Mouse (Mus musculus): ENCODE data around the gene Zfp1. TPM values are rescaled to one million over a fixed set of nuclear protein-coding genes. Genes with fewer than 3 reads are reported as not detected.

The Zfp1 gene
- polyA plus RNA-seq, 1 experiment from 2014 or later: 22.0 TPM

GRCm38 (mm10) chr8:111700740-111701139, 57.5 kb downstream of the Zfp1 start:
- Histone ChIP-seq H3K4me1 (ENCODE audit: insufficient read depth) (no peaks in the 10 kb centered on the region), H3K27ac (ENCODE audit: low read depth) (no peak overlapping the region)
- 83% methylated on average over 5 of the region's 5 CpGs for WGBS

GRCm38 (mm10) chr8:111701380-111701779, 58.2 kb downstream of the Zfp1 start:
- Histone ChIP-seq H3K36me3 (ENCODE audit: insufficient read depth) (no peaks in the 10 kb centered on the region), H3K4me3 (ENCODE audit: low read depth, low read length) (no peak overlapping the region), H3K27ac (ENCODE audit: low read depth) (no peak overlapping the region), H3K9ac (no peak overlapping the region), H3K4me1 (ENCODE audit: insufficient read depth) (no peaks in the 10 kb centered on the region), H3K9me3 (ENCODE audit: low read depth, low read length) (no peaks in the 10 kb centered on the region), H3K27me3 (ENCODE audit: insufficient read depth, low read length) (no peaks in the 10 kb centered on the region), H3K4me2 (no peak overlapping the region)
- no peak for ATAC-seq (ENCODE audit: insufficient read depth)
- TF ChIP-seq CTCF (IDR thresholded peaks at IDR 0.05; ENCODE audit: low read depth): no peak
- no peak for DNase-seq
- WGBS: 64% methylated on average over 9 of the region's 9 CpGs

More at GRCm38 (mm10) chr8:111700740-111701139, 57.5 kb downstream of the Zfp1 start:
- H3K27me3 ChIP-seq (ENCODE audit: insufficient read depth, low read length): no peaks in the 10 kb centered on the region
- H3K36me3 ChIP-seq (ENCODE audit: insufficient read depth): no peaks in the 10 kb centered on the region
- no peaks in the 10 kb centered on the region for H3K9me3 ChIP-seq (ENCODE audit: low read depth, low read length)
- TF ChIP-seq CTCF (IDR thresholded peaks at IDR 0.05; ENCODE audit: low read depth): no peak
- no peak overlapping the region for H3K4me2 ChIP-seq
- H3K9ac ChIP-seq: no peak overlapping the region
- ATAC-seq (ENCODE audit: insufficient read depth) (no peak), DNase-seq (no peak)
- H3K4me3 ChIP-seq (ENCODE audit: low read depth, low read length): no peak overlapping the region

GRCm38 (mm10) chr8:111704585-111704984, 61.4 kb downstream of the Zfp1 start:
- WGBS: 87% methylated on average over 12 of the region's 12 CpGs
- Histone ChIP-seq H3K9me3 (ENCODE audit: low read depth, low read length) (no peaks in the 10 kb centered on the region), H3K27me3 (ENCODE audit: insufficient read depth, low read length) (no peaks in the 10 kb centered on the region), H3K36me3 (ENCODE audit: insufficient read depth) (peaks cover 14% of the 10 kb centered on the region), H3K4me3 (ENCODE audit: low read depth, low read length) (no peak overlapping the region), H3K4me1 (ENCODE audit: insufficient read depth) (no peaks in the 10 kb centered on the region), H3K9ac (no peak overlapping the region), H3K27ac (ENCODE audit: low read depth) (no peak overlapping the region), H3K4me2 (no peak overlapping the region)
- DNase-seq (no peak), ATAC-seq (ENCODE audit: insufficient read depth) (no peak)
- TF ChIP-seq CTCF (IDR thresholded peaks at IDR 0.05; ENCODE audit: low read depth): no peak

- ATAC-seq (ENCODE audit: insufficient read depth) (no peak), DNase-seq (no peak)
- Histone ChIP-seq H3K4me2 (no peak overlapping the region), H3K9me3 (ENCODE audit: low read depth, low read length) (no peaks in the 10 kb centered on the region), H3K36me3 (ENCODE audit: insufficient read depth) (peaks cover 20% of the 10 kb centered on the region), H3K27me3 (ENCODE audit: insufficient read depth, low read length) (no peaks in the 10 kb centered on the region), H3K4me1 (ENCODE audit: insufficient read depth) (no peaks in the 10 kb centered on the region), H3K9ac (no peak overlapping the region), H3K27ac (ENCODE audit: low read depth) (no peak overlapping the region), H3K4me3 (ENCODE audit: low read depth, low read length) (no peak overlapping the region)
- WGBS: 21% methylated on average over 3 of the region's 3 CpGs
- no peak for TF ChIP-seq CTCF (IDR thresholded peaks at IDR 0.05; ENCODE audit: low read depth)
These were observed 62.0 kb downstream of the Zfp1 start for GRCm38 (mm10) chr8:111705222-111705621.

GRCm38 (mm10) chr8:111705699-111706098, 62.5 kb downstream of the Zfp1 start:
- no peaks in the 10 kb centered on the region for H3K4me1 ChIP-seq (ENCODE audit: insufficient read depth)
- H3K27me3 ChIP-seq (ENCODE audit: insufficient read depth, low read length): no peaks in the 10 kb centered on the region
- no peak overlapping the region for H3K9ac ChIP-seq
- no peaks in the 10 kb centered on the region for H3K9me3 ChIP-seq (ENCODE audit: low read depth, low read length)
- ATAC-seq (ENCODE audit: insufficient read depth) (no peak), DNase-seq (no peak)
- WGBS: 59% methylated on average over 5 of the region's 5 CpGs
- no peak overlapping the region for H3K4me2 ChIP-seq
- no peak for TF ChIP-seq CTCF (IDR thresholded peaks at IDR 0.05; ENCODE audit: low read depth)
- no peak overlapping the region for H3K27ac ChIP-seq (ENCODE audit: low read depth)
- H3K4me3 ChIP-seq (ENCODE audit: low read depth, low read length): no peak overlapping the region
- peaks cover 25% of the 10 kb centered on the region for H3K36me3 ChIP-seq (ENCODE audit: insufficient read depth)

GRCm38 (mm10) chr8:111708265-111708664, 65.1 kb downstream of the Zfp1 start:
- Histone ChIP-seq H3K27ac (ENCODE audit: low read depth) (no peak overlapping the region), H3K9me3 (ENCODE audit: low read depth, low read length) (no peaks in the 10 kb centered on the region), H3K36me3 (ENCODE audit: insufficient read depth) (peaks cover 51% of the 10 kb centered on the region), H3K4me2 (no peak overlapping the region), H3K27me3 (ENCODE audit: insufficient read depth, low read length) (no peaks in the 10 kb centered on the region), H3K4me1 (ENCODE audit: insufficient read depth) (no peaks in the 10 kb centered on the region), H3K4me3 (ENCODE audit: low read depth, low read length) (no peak overlapping the region), H3K9ac (no peak overlapping the region)
- 71% methylated on average over 6 of the region's 6 CpGs for WGBS
- no peak for DNase-seq
- ATAC-seq (ENCODE audit: insufficient read depth): no peak
- no peak for TF ChIP-seq CTCF (IDR thresholded peaks at IDR 0.05; ENCODE audit: low read depth)

- TF ChIP-seq CTCF (IDR thresholded peaks at IDR 0.05; ENCODE audit: low read depth): no peak
- Histone ChIP-seq H3K27me3 (ENCODE audit: insufficient read depth, low read length) (no peaks in the 10 kb centered on the region), H3K4me2 (no peak overlapping the region), H3K9me3 (ENCODE audit: low read depth, low read length) (no peaks in the 10 kb centered on the region), H3K4me1 (ENCODE audit: insufficient read depth) (no peaks in the 10 kb centered on the region), H3K4me3 (ENCODE audit: low read depth, low read length) (no peak overlapping the region), H3K9ac (no peak overlapping the region), H3K36me3 (ENCODE audit: insufficient read depth) (peaks cover 60% of the 10 kb centered on the region), H3K27ac (ENCODE audit: low read depth) (no peak overlapping the region)
- 80% methylated on average over 1 of the region's 1 CpGs for WGBS
- ATAC-seq (ENCODE audit: insufficient read depth) (no peak), DNase-seq (no peak)
These were observed 66.0 kb downstream of the Zfp1 start for GRCm38 (mm10) chr8:111709223-111709622.

Measured in lung, embryonic 14.5 days (tissue).